Mouse (Mus musculus): Measurements from ENCODE around the gene Dact1. TPM values are rescaled to one million over a fixed set of nuclear protein-coding genes. Genes with fewer than 3 reads are reported as not detected.

Gene Dact1
- total RNA-seq, 1 experiment from 2014 or later: not detected

GRCm38 (mm10) chr12:71333561-71333960 is 23.9 kb downstream of the Dact1 start:
- no peak for ATAC-seq (ENCODE audit: extremely low read depth, insufficient number of reproducible peaks, low FRiP score, poor library complexity, severe bottlenecking)

GRCm38 (mm10) chr12:71337025-71337582 is 27.4 kb downstream of the Dact1 start:
- ATAC-seq (ENCODE audit: extremely low read depth, insufficient number of reproducible peaks, low FRiP score, poor library complexity, severe bottlenecking): no peak

- no peak for ATAC-seq (ENCODE audit: extremely low read depth, insufficient number of reproducible peaks, low FRiP score, poor library complexity, severe bottlenecking)
Measured at GRCm38 (mm10) chr12:71337896-71338463, 28.3 kb downstream of the Dact1 start.

DNA sequence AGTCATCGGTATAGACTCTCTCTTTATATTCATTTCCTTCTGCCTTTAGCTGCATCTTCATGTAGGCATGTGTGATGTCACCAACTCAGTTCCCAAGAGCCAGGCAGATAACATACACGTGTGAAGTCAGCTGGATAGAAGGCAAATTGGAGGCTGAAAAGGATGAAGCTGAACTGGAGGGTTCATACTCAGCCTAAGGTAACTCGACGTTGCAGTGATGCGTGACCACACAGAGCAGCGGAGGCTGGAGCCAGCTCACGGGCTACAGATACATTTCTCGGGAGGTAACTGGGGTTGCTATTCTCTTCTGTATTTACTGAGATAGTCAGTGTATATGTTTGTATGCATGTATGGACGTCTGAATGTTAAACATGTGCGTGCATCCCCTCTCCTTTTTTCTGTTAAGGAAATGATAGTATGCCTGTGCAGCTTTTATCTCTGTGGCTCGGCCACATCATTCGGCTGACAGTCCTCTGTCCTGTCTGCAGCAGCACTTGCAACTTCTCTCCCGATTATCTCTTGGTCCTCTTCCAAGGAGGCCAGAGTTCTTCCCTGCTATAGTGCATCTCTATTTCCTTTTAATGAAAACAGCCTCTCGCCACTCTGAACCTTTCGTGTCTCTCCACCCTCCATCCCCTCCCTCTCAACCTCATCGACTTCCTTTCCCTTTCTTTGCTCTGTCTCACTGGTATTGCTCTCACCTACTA is 29.6 kb downstream of the Dact1 start:
- no peak for ATAC-seq (ENCODE audit: extremely low read depth, insufficient number of reproducible peaks, low FRiP score, poor library complexity, severe bottlenecking)

DNA sequence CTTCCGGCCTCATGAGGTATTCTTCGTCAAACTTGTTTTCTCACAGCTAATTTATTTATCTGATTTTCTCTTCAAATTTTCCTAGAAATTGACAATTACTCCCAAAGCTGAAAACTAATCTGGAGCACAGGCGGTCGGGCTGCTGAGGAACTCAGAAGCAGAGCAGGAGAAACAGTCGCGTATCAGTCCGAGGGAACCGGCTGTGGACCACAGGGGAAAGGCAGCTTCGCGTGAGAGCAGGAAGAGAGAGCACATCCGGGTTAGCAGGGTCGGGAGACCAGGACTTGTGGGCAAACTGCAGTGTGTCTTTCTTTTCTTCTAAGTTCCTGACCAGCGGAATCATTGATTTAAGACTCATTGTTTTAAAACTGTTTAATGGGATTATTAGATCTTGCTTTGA is 32.7 kb downstream of the Dact1 start:
- no peak for ATAC-seq (ENCODE audit: extremely low read depth, insufficient number of reproducible peaks, low FRiP score, poor library complexity, severe bottlenecking)

DNA sequence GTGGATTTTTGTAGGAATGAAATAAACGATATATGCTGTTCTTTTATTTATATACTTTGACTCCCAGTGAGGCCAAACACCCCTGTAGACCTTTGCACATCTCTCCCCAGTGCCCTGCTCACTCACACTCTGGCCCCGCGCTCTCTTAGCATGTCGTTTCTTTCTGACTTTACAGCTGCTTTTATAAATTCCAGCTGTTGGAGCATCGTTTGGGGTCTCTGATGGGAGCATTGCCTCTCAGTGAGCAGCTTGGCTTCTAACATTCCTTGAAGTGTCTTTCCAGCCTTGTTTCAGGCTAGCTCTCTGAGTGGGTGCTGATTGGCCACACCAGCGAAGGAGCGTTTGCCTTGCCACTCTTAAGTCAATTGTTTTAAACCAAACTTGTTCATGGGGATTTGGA is 35.8 kb downstream of the Dact1 start:
- no peak for ATAC-seq (ENCODE audit: extremely low read depth, insufficient number of reproducible peaks, low FRiP score, poor library complexity, severe bottlenecking)

- no peak for ATAC-seq (ENCODE audit: extremely low read depth, insufficient number of reproducible peaks, low FRiP score, poor library complexity, severe bottlenecking)
Measured at GRCm38 (mm10) chr12:71346071-71346470, 36.4 kb downstream of the Dact1 start.

- no peak for ATAC-seq (ENCODE audit: extremely low read depth, insufficient number of reproducible peaks, low FRiP score, poor library complexity, severe bottlenecking)
Measured at GRCm38 (mm10) chr12:71348401-71348896, 38.8 kb downstream of the Dact1 start.

GRCm38 (mm10) chr12:71350077-71350476 is 40.4 kb downstream of the Dact1 start:
- ATAC-seq (ENCODE audit: extremely low read depth, insufficient number of reproducible peaks, low FRiP score, poor library complexity, severe bottlenecking): no peak

DNA sequence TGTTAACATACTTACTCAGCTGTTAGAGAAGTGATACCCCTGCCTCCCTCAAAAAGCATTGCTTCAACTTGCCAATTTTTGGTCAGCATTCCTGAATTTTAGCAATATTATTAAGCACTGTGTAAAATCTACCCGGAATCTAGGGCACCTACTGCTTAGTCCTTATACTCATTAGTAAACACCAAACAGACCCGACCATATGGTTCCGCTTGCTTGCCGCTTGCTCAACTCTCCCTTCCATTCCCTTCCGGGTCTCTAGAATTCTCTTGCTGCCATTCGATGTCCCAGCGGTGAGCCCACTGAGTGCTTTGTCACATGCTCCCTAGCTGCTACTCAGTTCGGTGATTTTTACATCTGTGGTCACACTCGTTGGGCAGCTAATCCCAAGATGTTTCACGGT is 45.0 kb downstream of the Dact1 start:
- ATAC-seq (ENCODE audit: extremely low read depth, insufficient number of reproducible peaks, low FRiP score, poor library complexity, severe bottlenecking): no peak

DNA sequence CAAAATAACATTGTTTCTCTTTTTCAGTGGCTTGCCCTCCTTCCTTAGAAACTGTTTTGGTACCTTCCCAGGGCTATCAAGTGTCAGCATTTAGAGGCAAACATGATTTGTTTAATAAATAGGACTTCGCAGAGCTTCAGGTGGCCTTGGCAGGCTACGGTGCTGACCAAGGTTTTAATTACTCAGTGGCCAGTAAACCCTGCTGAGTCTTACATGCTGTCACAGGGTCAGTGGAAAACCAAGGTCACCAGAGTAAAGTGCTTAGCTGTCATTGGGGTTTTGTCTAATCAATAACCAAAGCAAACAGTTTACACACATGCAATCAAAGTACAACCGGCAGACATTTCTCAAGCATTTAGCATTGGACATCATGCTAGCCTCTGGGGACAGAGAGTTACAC is 45.4 kb downstream of the Dact1 start:
- no peak for ATAC-seq (ENCODE audit: extremely low read depth, insufficient number of reproducible peaks, low FRiP score, poor library complexity, severe bottlenecking)

GRCm38 (mm10) chr12:71361616-71362015 is 51.9 kb downstream of the Dact1 start:
- ATAC-seq (ENCODE audit: extremely low read depth, insufficient number of reproducible peaks, low FRiP score, poor library complexity, severe bottlenecking): no peak

- no peak for ATAC-seq (ENCODE audit: extremely low read depth, insufficient number of reproducible peaks, low FRiP score, poor library complexity, severe bottlenecking)
Measured at GRCm38 (mm10) chr12:71362425-71362824, 52.7 kb downstream of the Dact1 start.

DNA sequence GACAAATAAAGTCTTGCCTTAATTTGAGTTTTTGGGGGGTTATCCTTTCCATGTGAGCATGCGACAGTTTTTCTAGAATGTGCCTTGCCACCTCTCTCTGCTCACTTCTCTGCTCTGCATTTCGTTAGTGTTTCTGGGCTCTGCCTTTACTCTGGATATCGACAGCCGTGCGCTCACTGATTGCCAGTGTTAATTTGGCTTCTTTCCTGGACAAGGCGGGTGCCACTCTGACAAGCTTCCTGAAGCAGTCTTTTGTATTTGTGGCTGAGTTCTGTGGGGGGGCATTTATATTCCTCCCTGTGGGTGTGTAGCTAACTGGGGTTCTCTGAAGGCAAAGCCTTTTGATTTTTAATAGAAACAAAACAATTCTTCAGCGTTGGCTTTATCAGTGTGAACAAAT is 54.4 kb downstream of the Dact1 start:
- ATAC-seq (ENCODE audit: extremely low read depth, insufficient number of reproducible peaks, low FRiP score, poor library complexity, severe bottlenecking): no peak

DNA sequence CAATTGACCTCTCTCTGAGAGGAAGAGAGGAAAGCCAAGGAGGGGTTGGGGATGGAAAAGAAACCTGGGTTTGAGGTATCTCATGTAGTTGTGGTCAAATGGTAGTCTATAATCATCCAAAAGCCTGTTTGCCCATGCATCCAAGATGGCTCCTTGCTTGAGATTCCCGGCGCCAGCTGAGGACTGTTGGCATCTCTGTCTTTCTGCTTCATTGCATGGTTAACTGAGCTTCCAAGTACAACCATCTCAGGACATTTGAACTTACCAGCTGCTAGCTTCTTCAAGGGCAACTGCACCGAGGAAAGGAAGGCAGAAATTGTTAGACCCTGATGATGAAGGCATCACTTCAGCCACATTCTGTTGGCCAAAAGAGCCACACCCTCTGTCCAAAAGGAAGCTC is 54.8 kb downstream of the Dact1 start:
- no peak for ATAC-seq (ENCODE audit: extremely low read depth, insufficient number of reproducible peaks, low FRiP score, poor library complexity, severe bottlenecking)

GRCm38 (mm10) chr12:71365208-71365607 is 55.5 kb downstream of the Dact1 start:
- ATAC-seq (ENCODE audit: extremely low read depth, insufficient number of reproducible peaks, low FRiP score, poor library complexity, severe bottlenecking): no peak

DNA sequence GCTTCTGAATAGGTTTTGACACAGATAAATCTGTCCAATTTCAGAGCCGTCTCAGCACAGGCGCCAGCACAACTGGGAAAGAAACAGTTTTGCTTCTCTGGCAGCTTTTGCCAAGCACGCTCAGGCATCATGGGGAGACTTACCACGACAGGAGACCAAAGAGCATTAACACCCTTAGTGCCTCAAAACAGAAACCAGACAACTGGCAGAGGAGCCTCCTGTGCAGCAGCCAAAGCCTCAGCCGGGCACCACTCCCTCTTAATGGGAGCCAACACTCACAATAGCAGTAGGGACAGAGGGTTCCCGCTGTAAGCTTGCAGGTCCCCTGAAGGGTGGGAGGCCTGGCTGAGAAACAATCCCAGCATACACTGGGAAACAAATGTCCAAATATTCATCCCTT is 56.5 kb downstream of the Dact1 start:
- ATAC-seq (ENCODE audit: extremely low read depth, insufficient number of reproducible peaks, low FRiP score, poor library complexity, severe bottlenecking): no peak

- no peak for ATAC-seq (ENCODE audit: extremely low read depth, insufficient number of reproducible peaks, low FRiP score, poor library complexity, severe bottlenecking)
Measured at GRCm38 (mm10) chr12:71368631-71369030, 58.9 kb downstream of the Dact1 start.
